In genomic region chr10:81575695-81576094, GRCm38 (mm10) we compare ENCODE assay signal across 8 mouse cellular contexts. TPM values are rescaled to one million over a fixed set of nuclear protein-coding genes. Genes with fewer than 3 reads are reported as not detected.
DNase-seq lines count a peak whose midpoint lies in the region; ATAC-seq and TF ChIP-seq lines count a peak whose summit lies in the region.

No protein-coding gene starts in this region.

- peak overlapping the region; percentile 55 for H3K4me3 ChIP-seq in lung, embryonic 14.5 days (ENCODE audit: low read depth, low read length)
- peak overlapping the region; percentile 68 for H3K4me3 ChIP-seq in hindbrain, embryonic 15.5 days
- H3K4me3 ChIP-seq in liver, embryonic 14.5 days (ENCODE audit: insufficient read depth in 1 of 2, low read depth in 2 of 2, low read length in 2 of 2): peak overlapping the region; percentile 50 to 54
- peak overlapping the region; percentile 61 for H3K4me3 ChIP-seq in stomach, postnatal 0 days (ENCODE audit: low read depth, low read length)

- H3K27ac ChIP-seq in lung, embryonic 14.5 days (ENCODE audit: low read depth): peak overlapping the region; percentile 50; the same call in 1 of the 2 replicates
- H3K27ac ChIP-seq in hindbrain, embryonic 15.5 days (replicated peaks): no peak overlapping the region
- H3K27ac ChIP-seq in liver, embryonic 14.5 days: no peak overlapping the region
- H3K27ac ChIP-seq in stomach, postnatal 0 days (replicated peaks): no peak overlapping the region

- no peak for TF ChIP-seq CTCF in lung, embryonic 14.5 days (IDR thresholded peaks at IDR 0.05; ENCODE audit: low read depth)
- no peak for TF ChIP-seq CTCF in liver, embryonic 14.5 days (IDR thresholded peaks at IDR 0.05; ENCODE audit: low read depth)
- TF ChIP-seq CTCF in stomach, postnatal 0 days (IDR thresholded peaks at IDR 0.05; ENCODE audit: low read depth): no peak

- peak overlapping the region; percentile 86 for H3K4me2 ChIP-seq in lung, embryonic 14.5 days
- H3K4me2 ChIP-seq in hindbrain, embryonic 15.5 days: peak overlapping the region; percentile 86
- peak overlapping the region; percentile 70 for H3K4me2 ChIP-seq in liver, embryonic 14.5 days (ENCODE audit: low read depth)
- H3K4me2 ChIP-seq in stomach, postnatal 0 days (replicated peaks; ENCODE audit: low read depth): peak overlapping the region; percentile 91

- H3K36me3 ChIP-seq in lung, embryonic 14.5 days (ENCODE audit: insufficient read depth): peaks cover 5% of the 10 kb centered on the region; the same call in 1 of the 2 replicates
- H3K36me3 ChIP-seq in hindbrain, embryonic 15.5 days: no peaks in the 10 kb centered on the region
- H3K36me3 ChIP-seq in liver, embryonic 14.5 days (replicated peaks; ENCODE audit: control insufficient read depth, insufficient read depth, low read depth): no peaks in the 10 kb centered on the region
- no peaks in the 10 kb centered on the region for H3K36me3 ChIP-seq in stomach, postnatal 0 days (ENCODE audit: control insufficient read depth, insufficient read depth, low read length)

- no peaks in the 10 kb centered on the region for H3K9me3 ChIP-seq in lung, embryonic 14.5 days (ENCODE audit: low read depth, low read length)
- H3K9me3 ChIP-seq in hindbrain, embryonic 15.5 days: no peaks in the 10 kb centered on the region
- H3K9me3 ChIP-seq in liver, embryonic 14.5 days (ENCODE audit: control insufficient read depth, low read length): no peaks in the 10 kb centered on the region
- no peaks in the 10 kb centered on the region for H3K9me3 ChIP-seq in stomach, postnatal 0 days (ENCODE audit: control insufficient read depth, low read length)

- peak; percentile 34 for DNase-seq in lung, embryonic 14.5 days
- DNase-seq in lung, postnatal 4 days: no peak
- peak; percentile 58 to 70 for DNase-seq in cerebellum, postnatal 25 days
- no peak for DNase-seq in liver, embryonic 14.5 days (ENCODE audit: low read depth in 3 of 3, low spot score in 3 of 3)
- DNase-seq in stomach, postnatal 0 days (ENCODE audit: low spot score): no peak
- no peak for DNase-seq in layer of hippocampus, adult 8-10 months (ENCODE audit: low spot score in 2 of 2)
- DNase-seq in MN1 (ENCODE audit: low spot score): no peak

- WGBS in lung, embryonic 14.5 days: 1% methylated on average over 6 of the region's 6 CpGs
- 0% methylated on average over 6 of the region's 6 CpGs for WGBS in hindbrain, embryonic 15.5 days
- 4% methylated on average over 6 of the region's 6 CpGs for WGBS in liver, embryonic 14.5 days (ENCODE audit: insufficient replicate concordance)
- 2% methylated on average over 6 of the region's 6 CpGs for WGBS in stomach, postnatal 0 days

- TF ChIP-seq EP300 in liver, embryonic 14.5 days (IDR thresholded peaks at IDR 0.05; ENCODE audit: low read depth): no peak
- TF ChIP-seq EP300 in stomach, postnatal 0 days (optimal IDR thresholded peaks at IDR 0.05): no peak

- H3K4me1 ChIP-seq in lung, embryonic 14.5 days (ENCODE audit: insufficient read depth): peaks cover 40% of the 10 kb centered on the region
- H3K4me1 ChIP-seq in hindbrain, embryonic 15.5 days (replicated peaks): peaks cover 51% of the 10 kb centered on the region
- H3K4me1 ChIP-seq in liver, embryonic 14.5 days (replicated peaks; ENCODE audit: control insufficient read depth in 2 of 2, insufficient read depth in 2 of 2, low read length in 1 of 2): peaks cover 29 to 30% of the 10 kb centered on the region in 2 experiments
- H3K4me1 ChIP-seq in stomach, postnatal 0 days (replicated peaks; ENCODE audit: control insufficient read depth, insufficient read depth): peaks cover 10% of the 10 kb centered on the region

- peak overlapping the region; percentile 65 for H3K9ac ChIP-seq in lung, embryonic 14.5 days
- H3K9ac ChIP-seq in hindbrain, embryonic 15.5 days: peak overlapping the region; percentile 61
- H3K9ac ChIP-seq in liver, embryonic 14.5 days (replicated peaks): 0 out of 2 replicates have a peak overlapping the region, but pooled peaks have one; percentile 16
- peak overlapping the region; percentile 68 for H3K9ac ChIP-seq in stomach, postnatal 0 days (ENCODE audit: low read length)

- ATAC-seq in lung, embryonic 14.5 days (ENCODE audit: insufficient read depth): no peak
- ATAC-seq in hindbrain, embryonic 15.5 days (ENCODE audit: low FRiP score, low read depth): no peak
- no peak for ATAC-seq in liver, embryonic 14.5 days (ENCODE audit: insufficient read depth)
- no peak for ATAC-seq in stomach, postnatal 0 days (ENCODE audit: low FRiP score, low TSS enrichment)

- peaks cover 13% of the 10 kb centered on the region; the same call in 1 of the 2 replicates for H3K27me3 ChIP-seq in lung, embryonic 14.5 days (ENCODE audit: insufficient read depth, low read length)
- peaks cover 58% of the 10 kb centered on the region for H3K27me3 ChIP-seq in hindbrain, embryonic 15.5 days
- peaks cover 14% of the 10 kb centered on the region for H3K27me3 ChIP-seq in liver, embryonic 14.5 days (ENCODE audit: control insufficient read depth, insufficient read depth, low read length)
- no peaks in the 10 kb centered on the region for H3K27me3 ChIP-seq in stomach, postnatal 0 days (ENCODE audit: control insufficient read depth, insufficient read depth, low read length)

RNA-seq across cellular contexts. Expression of gene Tle2, which starts 1.3 kb away (rescaled TPM):
- 27.5 and 32.5 TPM in 2 replicates for polyA plus RNA-seq in lung, embryonic 14.5 days (2014; fragmentation: Nextera tagmentation; extraction: Ambion mirVana)
- 46.6 and 46.9 TPM in 2 replicates for polyA plus RNA-seq in hindbrain, embryonic 15.5 days (2015; fragmentation: Nextera tagmentation; extraction: Ambion mirVana)
- 5.2 and 6.5 TPM in 2 replicates for polyA plus RNA-seq in liver, embryonic 14.5 days (2012; rRNA removed)
- polyA plus RNA-seq in liver, embryonic 14.5 days (2014; fragmentation: Nextera tagmentation; extraction: Ambion mirVana): 0.82 and 0.90 TPM in 2 replicates
- 4.8 and 6.9 TPM in 2 replicates for polyA plus RNA-seq in stomach, postnatal 0 days (2015; fragmentation: Nextera tagmentation; extraction: Ambion mirVana)
- 10 to 100 TPM; 34.5 to 59.9 (median 38.5) TPM for total RNA-seq in layer of hippocampus, adult 8-10 months (2022)

RNA-seq across cellular contexts. Expression of gene Aes, which starts 16.4 kb away (rescaled TPM):
- polyA plus RNA-seq in lung, embryonic 14.5 days (2014; fragmentation: Nextera tagmentation; extraction: Ambion mirVana): 360 and 404 TPM in 2 replicates
- 820 and 884 TPM in 2 replicates for polyA plus RNA-seq in hindbrain, embryonic 15.5 days (2015; fragmentation: Nextera tagmentation; extraction: Ambion mirVana)
- polyA plus RNA-seq in liver, embryonic 14.5 days (2012; rRNA removed): 113 and 134 TPM in 2 replicates
- 139 and 156 TPM in 2 replicates for polyA plus RNA-seq in liver, embryonic 14.5 days (2014; fragmentation: Nextera tagmentation; extraction: Ambion mirVana)
- 429 and 495 TPM in 2 replicates for polyA plus RNA-seq in stomach, postnatal 0 days (2015; fragmentation: Nextera tagmentation; extraction: Ambion mirVana)
- total RNA-seq in layer of hippocampus, adult 8-10 months (2022): 100 to 1,000 TPM; 659 to 695 (median 670) TPM

RNA-seq across cellular contexts. Expression of gene Tle6, which starts 25.2 kb away (rescaled TPM):
- polyA plus RNA-seq in lung, embryonic 14.5 days (2014; fragmentation: Nextera tagmentation; extraction: Ambion mirVana): 24.1 and 25.2 TPM in 2 replicates
- polyA plus RNA-seq in hindbrain, embryonic 15.5 days (2015; fragmentation: Nextera tagmentation; extraction: Ambion mirVana): 8.7 and 9.8 TPM in 2 replicates
- polyA plus RNA-seq in liver, embryonic 14.5 days (2012; rRNA removed): 4.5 and 4.8 TPM in 2 replicates
- polyA plus RNA-seq in liver, embryonic 14.5 days (2014; fragmentation: Nextera tagmentation; extraction: Ambion mirVana): 5.6 and 5.8 TPM in 2 replicates
- polyA plus RNA-seq in stomach, postnatal 0 days (2015; fragmentation: Nextera tagmentation; extraction: Ambion mirVana): 7.6 and 8.9 TPM in 2 replicates
- 1 to 10 TPM; 5.0 to 7.3 (median 5.9) TPM for total RNA-seq in layer of hippocampus, adult 8-10 months (2022)

RNA-seq across cellular contexts. Expression of gene BC025920, which starts 30.4 kb away (rescaled TPM):
- 0.58 and 0.61 TPM in 2 replicates for polyA plus RNA-seq in lung, embryonic 14.5 days (2014; fragmentation: Nextera tagmentation; extraction: Ambion mirVana)
- 1.7 and 2.1 TPM in 2 replicates for polyA plus RNA-seq in hindbrain, embryonic 15.5 days (2015; fragmentation: Nextera tagmentation; extraction: Ambion mirVana)
- 2.3 and 2.4 TPM in 2 replicates for polyA plus RNA-seq in liver, embryonic 14.5 days (2012; rRNA removed)
- polyA plus RNA-seq in liver, embryonic 14.5 days (2014; fragmentation: Nextera tagmentation; extraction: Ambion mirVana): 0.11 and 0.34 TPM in 2 replicates
- polyA plus RNA-seq in stomach, postnatal 0 days (2015; fragmentation: Nextera tagmentation; extraction: Ambion mirVana): 0.24 and 0.35 TPM in 2 replicates
- total RNA-seq in layer of hippocampus, adult 8-10 months (2022): 1 to 10 TPM; 3.3 to 3.9 (median 3.7) TPM

RNA-seq across cellular contexts. Expression of gene Gna11, which starts 30.7 kb away (rescaled TPM):
- 81.2 and 88.2 TPM in 2 replicates for polyA plus RNA-seq in lung, embryonic 14.5 days (2014; fragmentation: Nextera tagmentation; extraction: Ambion mirVana)
- 94.3 and 109 TPM in 2 replicates for polyA plus RNA-seq in hindbrain, embryonic 15.5 days (2015; fragmentation: Nextera tagmentation; extraction: Ambion mirVana)
- 14.8 and 17.0 TPM in 2 replicates for polyA plus RNA-seq in liver, embryonic 14.5 days (2012; rRNA removed)
- 17.3 and 17.4 TPM in 2 replicates for polyA plus RNA-seq in liver, embryonic 14.5 days (2014; fragmentation: Nextera tagmentation; extraction: Ambion mirVana)
- 62.5 and 70.7 TPM in 2 replicates for polyA plus RNA-seq in stomach, postnatal 0 days (2015; fragmentation: Nextera tagmentation; extraction: Ambion mirVana)
- total RNA-seq in layer of hippocampus, adult 8-10 months (2022): 100 to 1,000 TPM; 106 to 120 (median 114) TPM

Comparison
In these comparisons a context has a peak if more than half of its experiments do, and no peak if none do; other contexts are left out.
1. DNase-seq: peak in lung, embryonic 14.5 days (single experiment) and cerebellum, postnatal 25 days (2 of 2); none in lung, postnatal 4 days (0 of 2), liver, embryonic 14.5 days (0 of 3), stomach, postnatal 0 days (single experiment), layer of hippocampus, adult 8-10 months (0 of 2) and MN1 (single experiment).
2. H3K9ac ChIP-seq: peak in every context shown above with its lines; median percentile 68 in stomach, postnatal 0 days; 65 in lung, embryonic 14.5 days; 61 in hindbrain, embryonic 15.5 days; 16 in liver, embryonic 14.5 days.
3. Peak in every context shown above with its lines, with median percentiles within 50 percentile points of each other: H3K4me2 ChIP-seq and H3K4me3 ChIP-seq.